Mouse (Mus musculus): ENCODE measurements at regions not wholly inside any gene's neighbourhood (a gene's known extent, or its start where the extent isn't known, plus 50 kb on each side); places are given as distances from the start of the nearest gene placed in this dataset.

DNA sequence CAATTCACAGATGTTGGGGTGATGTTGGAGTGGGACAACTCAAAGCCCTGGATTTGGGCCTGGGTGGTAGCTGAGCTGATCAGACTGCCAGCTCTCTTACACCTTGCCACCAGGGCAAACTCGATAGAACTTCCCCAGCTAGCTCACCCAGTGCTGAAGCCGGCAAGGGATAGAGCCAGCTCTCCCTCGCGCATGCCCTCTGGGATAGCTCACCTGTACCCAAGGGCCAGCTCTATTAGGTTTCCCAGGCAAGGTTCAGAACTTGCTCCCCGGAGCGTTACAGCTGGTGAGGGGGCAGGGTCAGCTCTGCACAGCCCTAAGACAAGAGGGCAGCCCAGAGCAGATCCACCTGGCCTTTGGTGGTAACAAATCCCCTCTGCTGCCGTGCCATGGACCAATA is 54.1 kb upstream of the 1700012A03Rik start:
- DNase-seq (ENCODE audit: extremely low spot score, low spot score), result no peak

DNA sequence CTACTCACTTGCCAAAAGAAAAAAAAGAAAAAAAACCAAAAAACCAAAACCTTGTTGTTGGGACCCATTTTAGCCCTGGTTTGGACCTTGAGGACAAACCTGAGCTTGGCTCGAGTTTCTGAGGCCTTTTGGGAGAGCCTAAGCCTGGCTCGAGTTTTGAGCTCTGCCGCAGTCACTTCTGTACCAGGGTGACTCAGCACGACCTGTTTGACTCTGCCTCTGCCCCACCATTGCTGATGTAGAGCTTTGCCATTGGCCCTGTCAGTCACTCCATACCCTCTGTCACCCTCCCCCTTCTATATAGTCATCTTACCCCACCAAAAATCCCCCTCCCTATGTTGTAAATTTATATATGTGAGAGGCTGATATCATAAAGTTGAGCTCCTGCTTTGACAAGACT is 54.8 kb upstream of the 1700012A03Rik start:
- DNase-seq (ENCODE audit: extremely low spot score, low spot score), result no peak

DNA sequence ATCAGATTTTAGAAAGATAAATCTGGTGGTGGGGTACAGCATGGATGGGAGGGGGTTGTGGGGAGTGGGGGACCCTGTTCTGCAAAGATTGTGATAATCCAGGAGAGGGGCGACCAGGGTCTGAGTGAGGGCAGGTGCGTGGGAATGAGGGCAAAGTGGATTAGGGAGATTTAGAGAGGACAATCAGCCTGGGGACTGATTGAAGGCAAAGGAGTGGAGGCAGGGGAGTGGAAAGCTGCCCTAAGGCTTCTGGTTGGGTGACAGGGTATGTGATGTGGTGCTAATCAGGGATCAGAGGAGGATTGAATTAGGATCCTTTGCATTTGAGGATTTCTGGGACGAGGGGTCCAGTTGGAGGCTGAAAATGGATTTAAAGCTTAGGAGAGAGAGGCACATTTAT is 64.3 kb upstream of the 1700012A03Rik start:
- no peak for DNase-seq (ENCODE audit: extremely low spot score, low spot score)

DNA sequence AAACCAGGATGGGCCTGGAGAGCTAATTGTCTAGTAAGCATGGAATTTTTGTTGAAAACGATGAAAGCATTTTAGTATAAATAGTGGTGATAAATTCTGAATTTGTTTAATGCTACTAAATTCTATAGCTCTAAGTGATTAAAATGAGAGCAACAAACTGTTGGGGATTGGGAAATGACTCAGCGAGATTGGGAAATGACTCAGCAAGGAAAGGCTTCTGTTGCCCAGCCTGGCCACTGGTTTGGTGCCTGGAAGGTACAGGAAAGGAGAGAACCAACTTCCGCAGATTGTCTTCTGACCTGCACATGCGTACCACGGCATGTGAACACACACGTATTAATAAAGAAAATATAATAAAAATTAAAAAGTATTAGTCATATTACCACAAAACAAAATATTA is 73.3 kb upstream of the 1700012A03Rik start:
- no peak for DNase-seq (ENCODE audit: extremely low spot score, low spot score)

DNA sequence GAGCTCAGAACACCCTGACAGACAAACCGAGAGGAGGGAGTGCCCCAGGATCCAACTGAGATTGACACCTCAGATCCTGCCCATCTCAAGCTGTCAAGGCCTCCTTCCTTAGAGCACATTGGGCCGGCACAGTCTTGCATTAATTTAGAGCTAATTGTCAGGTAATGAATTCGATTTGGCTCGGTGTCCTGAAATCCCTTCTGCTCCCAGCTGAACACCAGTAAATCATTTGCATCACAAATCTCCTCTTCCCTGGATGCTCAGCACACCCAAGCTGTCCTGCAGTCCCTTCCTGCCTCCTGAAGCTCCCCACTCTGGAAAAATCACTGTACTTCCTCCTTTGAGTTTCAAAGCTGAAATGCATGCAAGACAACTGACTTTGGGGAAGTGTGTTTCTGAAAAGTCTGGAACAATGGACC is 102.0 kb upstream of the 1700012A03Rik start:
- no peak for DNase-seq (ENCODE audit: extremely low spot score, low spot score)

DNA sequence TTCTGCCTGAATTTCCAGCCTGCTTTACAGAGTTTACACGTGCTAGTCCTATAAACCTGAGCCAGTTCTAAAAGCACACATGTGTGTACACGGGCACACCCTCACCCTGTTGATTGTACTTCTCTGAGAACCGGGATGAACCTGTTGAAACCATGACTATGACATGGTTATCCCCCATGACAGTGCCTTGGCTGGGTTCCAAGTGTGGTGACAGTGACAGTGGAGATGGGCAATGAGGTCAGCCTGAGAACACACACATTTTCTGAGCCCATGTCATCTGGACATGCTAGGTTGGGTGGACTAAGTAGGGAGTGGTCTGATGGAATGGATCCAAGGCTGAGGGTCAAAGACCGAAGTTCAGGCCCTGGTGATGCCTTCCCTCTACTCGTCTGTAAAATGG is 103.5 kb upstream of the 1700012A03Rik start:
- DNase-seq (ENCODE audit: extremely low spot score, low spot score), result no peak

DNA sequence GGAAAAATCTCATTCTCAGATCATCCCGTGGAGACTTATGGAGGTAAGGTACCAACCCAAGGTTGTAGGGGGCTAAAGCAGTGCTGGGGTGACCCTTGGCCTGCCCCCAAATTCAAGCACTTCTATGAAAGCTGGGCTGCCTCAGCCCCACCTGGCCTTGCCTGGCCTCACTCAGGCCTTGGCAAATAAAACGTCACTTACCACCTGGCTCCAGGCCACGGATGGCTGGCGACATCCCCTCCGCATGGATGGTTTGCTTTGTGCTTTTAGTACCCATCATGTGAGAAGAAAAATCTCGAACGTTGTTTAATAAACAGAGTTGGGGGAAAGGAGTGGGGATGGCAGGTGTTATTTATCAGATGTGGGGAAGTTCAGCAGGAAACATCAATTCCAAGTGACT is 104.7 kb upstream of the 1700012A03Rik start:
- DNase-seq (ENCODE audit: extremely low spot score, low spot score), result no peak

DNA sequence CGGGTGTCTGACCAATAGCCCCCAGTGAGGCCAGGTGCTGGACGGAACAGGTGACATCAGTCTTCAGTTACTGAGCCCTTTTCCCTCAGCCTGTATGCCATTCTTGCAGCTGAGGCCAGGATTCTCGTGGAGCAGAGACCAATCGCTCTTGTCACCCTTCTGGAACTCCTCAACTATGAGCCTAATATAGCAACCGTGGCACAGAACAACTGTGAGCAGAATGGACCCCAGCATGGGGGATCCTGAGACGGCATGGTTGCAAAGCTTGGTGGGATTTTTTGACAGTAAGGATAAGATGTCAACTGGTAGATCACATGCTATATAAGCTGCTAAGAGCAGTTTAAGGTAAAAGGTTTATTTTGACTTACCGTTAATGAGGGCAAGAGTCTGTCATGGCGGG is 105.5 kb upstream of the 1700012A03Rik start:
- no peak for DNase-seq (ENCODE audit: extremely low spot score, low spot score)

DNA sequence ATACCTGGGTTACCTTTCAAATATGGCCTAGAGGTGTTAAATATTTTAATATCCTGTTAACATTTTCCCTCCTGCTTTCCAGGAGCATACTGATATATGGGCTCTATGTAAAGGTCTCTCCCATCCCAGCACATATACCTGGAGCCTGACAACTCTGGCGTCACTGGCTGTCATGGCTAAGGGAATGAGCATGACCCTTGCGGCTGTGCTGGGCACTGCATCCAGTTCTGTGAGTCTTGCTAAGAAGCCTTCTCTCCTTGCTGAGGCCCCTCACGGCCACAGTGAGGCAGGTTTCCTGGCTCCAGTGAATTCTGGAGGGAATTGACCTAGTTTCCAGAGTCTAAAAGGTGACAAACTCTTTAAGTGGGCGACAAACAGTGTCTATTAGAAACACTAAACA is 107.3 kb upstream of the 1700012A03Rik start:
- DNase-seq (ENCODE audit: extremely low spot score, low spot score), result no peak

DNA sequence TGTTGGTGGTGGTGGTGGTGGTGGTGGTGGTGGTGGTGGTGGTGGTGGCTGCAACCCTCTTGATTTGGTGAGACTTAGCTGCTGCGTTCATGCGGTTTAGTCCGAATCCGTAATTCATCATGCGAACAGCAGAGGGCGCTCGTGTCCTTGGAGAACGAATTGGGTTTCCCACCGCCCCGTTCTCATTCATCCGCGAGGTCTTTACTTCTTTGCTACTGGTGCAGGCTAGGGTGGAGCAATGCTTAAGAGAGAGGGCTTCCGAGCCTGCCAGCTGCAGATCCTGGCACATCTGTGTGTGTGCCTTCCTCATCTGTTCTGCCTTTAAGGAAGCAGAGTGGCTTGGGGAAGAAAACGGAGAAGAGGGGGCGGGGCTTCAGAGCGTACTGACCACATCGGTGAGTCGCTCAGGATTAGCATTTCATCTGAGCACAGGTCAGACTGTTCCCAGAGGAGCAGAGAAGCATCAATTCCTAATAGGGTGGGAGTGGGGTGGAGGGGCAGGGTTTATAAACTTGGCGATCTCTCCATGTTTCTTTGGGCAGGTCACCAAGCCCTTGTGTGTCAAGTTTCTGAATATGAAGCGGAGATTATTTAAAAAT is 111.7 kb upstream of the 1700012A03Rik start:
- peak; percentile 91 for DNase-seq (ENCODE audit: extremely low spot score, low spot score)

DNA sequence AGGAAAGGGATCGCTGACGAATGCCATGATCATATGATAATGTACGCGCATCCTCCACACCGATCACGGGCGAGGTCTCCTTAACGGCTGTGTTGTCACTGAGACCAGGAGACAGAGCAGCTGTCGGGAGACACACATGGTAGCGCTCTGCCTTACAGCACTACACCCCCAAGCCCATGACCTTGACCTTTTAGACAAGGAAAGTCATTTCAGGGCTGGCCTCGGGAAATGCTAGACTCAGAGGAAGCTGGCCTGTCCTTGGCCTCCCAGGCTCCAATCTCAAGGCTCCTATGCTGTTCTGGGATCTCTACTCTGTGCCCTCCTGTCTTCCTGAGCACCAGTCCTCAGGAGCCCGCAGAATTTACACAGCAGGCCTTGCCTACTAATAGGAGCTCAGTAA is 112.9 kb upstream of the 1700012A03Rik start:
- DNase-seq (ENCODE audit: extremely low spot score, low spot score), result no peak

DNA sequence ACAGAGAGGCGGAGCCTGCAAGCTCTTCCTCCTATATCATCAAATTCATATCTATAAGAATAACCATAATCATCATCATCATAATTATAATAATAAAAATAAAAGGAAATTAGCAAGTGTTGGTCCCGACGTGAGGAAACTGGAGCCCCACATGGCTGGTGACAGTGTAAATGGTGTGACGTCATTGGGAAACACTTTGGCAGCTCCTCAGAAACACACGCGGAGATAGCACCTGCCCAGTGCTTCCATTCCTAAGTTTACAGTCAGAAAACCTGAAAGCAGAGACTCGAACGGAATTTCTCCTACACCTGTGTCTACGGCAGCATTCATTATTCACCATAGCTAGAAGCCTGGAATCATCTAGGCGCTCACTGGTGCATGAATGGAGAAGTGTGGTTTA is 115.2 kb upstream of the 1700012A03Rik start:
- no peak for DNase-seq (ENCODE audit: extremely low spot score, low spot score)

DNA sequence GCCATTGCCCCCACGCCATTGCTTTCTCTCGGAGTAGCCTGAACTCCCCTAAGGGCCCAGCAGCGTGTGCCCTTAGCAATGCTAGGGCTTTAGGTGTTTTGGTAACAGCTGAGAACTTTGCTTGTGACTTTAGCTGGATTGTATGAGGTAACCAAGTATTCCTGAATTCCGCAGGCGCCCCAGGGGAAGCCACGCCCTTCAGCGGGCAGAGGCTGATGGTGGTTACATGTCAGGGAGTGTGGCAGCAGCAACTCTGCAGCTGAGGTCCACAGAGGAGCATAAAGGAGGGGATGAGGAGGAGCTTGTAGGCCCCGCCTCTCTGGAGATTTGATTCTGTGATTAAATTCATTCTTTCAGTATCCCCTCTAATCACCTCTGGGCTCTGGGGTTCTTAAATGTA is 116.1 kb upstream of the 1700012A03Rik start:
- DNase-seq (ENCODE audit: extremely low spot score, low spot score), result no peak

DNA sequence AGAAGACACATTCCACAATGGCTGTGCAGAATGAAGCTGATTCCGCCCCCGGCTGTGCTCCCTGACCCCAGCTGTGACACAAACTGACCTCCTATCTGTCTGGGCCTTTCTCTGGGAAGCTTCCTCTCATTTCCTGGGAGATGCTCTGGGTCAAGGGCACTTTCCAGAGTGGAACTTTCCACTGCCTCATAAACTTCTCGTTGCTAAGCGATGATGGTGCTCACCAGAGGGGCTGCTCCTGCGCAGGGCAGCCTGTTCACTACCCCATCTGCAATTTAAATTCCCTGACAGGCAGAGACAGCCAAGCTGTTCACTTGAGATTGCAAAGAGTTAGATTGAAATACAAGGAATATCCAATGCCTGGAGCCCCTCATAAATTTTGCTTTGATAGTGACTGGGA is 116.7 kb upstream of the 1700012A03Rik start:
- peak; percentile 17 for DNase-seq (ENCODE audit: extremely low spot score, low spot score)

DNA sequence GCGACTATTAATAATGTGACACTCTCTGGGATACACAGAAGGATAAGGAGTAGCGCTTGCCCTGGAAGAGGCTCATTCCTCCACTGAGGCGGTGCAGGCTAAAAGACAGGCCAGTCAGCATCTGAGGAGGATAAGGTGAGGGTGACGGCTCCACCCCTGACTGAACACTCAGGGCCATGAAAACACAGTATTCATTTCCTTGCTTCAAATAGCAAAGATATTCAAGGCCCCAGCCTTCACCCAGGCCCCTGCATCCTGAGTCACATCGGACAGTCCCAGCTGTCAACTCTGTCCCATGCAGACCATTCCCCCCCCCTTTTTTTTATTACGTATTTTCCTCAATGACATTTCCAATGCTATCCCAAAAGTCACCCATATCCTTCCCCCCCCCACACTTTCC is 118.9 kb upstream of the 1700012A03Rik start:
- DNase-seq (ENCODE audit: extremely low spot score, low spot score), result no peak

DNA sequence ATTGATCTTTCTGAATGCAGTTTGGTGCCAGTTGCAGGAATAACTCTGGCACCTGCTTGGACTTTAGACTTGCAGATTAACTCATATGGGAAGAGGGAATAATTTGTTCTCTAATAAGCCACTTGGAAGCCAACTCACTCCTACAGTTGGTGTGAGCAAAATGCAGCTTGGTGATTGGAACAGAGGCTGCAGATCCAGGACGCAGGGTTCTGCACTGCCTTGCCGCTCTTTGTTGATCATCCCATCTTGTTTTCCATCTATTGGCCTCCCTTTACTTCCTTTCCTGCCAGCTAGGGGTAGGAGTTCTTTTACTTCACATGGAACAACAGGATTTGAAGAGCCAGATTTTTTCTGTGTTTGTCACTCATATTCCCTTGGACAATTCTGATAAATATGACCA is 120.9 kb upstream of the 1700012A03Rik start:
- DNase-seq (ENCODE audit: extremely low spot score, low spot score), result no peak

DNA sequence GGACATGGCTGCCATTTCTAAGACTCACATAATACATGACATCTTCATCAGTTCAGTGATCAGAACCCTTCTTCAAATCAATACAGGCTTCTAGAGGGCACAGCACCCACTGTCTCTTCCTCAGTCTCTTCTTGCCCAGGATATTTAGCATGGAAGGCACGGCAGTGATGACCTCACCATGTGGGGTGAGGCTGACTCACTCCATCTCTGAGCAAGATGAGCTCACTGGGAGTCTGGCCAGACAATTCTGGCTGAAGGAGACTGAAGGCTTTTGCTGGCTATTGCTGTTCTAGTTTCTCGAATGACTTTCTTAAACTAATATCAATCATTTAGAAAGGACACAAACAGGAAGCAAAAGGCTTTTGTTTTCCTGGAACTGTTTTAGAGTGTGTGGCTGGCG is 122.9 kb upstream of the 1700012A03Rik start:
- no peak for DNase-seq (ENCODE audit: extremely low spot score, low spot score)

DNA sequence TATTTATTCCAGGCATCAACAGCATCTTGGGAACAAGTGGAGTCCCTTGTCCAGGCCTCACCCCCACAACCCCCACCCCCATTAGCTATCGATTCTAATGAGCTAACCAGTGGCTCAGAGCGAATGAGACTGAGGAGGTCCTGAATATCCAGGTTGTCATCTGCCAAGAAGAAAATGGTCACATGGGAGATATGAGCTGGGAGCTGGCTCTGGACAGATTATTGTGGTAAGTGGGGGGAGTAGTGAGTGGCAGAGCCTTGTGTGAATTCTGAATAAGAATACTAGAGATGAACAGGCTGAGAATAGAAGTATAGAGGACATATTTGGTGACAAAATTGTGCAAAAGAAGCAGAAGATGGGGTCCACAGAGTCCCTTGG is 125.4 kb upstream of the 1700012A03Rik start:
- DNase-seq (ENCODE audit: extremely low spot score, low spot score), result no peak

DNA sequence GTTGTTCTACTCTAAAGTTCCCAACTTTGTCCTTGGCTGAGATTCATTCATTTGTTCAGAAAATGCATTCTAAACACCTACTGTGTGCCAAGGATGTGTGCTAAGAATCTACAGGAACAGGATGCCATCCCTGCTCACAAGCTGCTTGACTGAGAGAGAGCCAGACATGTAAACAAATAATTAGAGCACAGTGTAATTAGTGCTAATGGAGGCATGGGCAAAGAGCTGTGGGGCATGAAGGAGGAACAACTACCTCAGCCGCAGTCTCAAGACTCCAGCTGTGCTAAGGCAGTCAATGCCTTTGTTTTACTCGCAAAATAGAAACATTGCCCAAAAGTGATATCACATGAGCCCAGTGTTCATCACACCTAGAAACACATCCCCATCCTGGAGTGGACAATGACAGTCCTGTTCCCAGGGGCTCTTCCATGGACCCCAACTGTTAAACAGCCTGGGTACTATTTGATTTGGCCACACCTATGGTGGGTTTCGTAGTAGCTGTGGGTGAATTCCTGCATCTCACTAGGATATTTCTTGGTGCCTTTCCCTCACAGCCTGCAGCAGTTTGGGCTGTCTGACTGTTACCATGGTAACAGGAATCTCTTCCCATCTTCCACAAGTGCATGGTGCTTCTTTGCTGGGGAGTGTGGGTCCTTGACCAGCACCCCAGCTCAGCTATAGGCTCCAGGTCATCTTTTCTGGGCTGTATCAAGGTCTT is 125.9 kb upstream of the 1700012A03Rik start:
- DNase-seq (ENCODE audit: extremely low spot score, low spot score), result no peak

DNA sequence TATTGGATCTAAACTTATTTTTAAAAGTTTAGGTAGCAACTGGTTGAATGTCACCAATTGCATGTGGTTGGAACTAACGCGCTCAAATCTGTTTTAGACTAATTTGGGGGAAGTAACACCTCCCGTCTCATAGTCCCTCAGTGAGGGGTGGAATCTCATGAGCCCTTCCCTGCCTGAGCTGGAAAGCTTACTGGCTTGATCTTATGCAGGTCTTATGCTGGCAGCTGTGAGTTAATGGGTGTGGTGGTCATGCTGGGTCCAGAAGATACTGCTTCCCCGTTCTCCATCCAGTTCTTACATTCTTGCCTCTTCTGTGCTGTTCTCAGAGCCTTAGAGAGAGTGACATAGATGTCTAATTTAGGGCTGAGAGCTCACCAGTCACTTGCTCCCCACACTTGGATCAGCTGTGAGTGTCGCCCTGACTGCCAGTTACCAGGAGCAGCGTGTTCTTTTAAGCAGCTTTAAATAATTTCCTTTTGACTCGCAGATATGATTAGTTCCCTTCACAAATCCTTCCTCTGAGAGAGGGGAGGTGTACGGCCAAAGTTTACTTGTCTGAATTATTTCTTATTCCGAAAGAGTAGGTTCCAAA is 128.4 kb upstream of the 1700012A03Rik start:
- no peak for DNase-seq (ENCODE audit: extremely low spot score, low spot score)

DNA sequence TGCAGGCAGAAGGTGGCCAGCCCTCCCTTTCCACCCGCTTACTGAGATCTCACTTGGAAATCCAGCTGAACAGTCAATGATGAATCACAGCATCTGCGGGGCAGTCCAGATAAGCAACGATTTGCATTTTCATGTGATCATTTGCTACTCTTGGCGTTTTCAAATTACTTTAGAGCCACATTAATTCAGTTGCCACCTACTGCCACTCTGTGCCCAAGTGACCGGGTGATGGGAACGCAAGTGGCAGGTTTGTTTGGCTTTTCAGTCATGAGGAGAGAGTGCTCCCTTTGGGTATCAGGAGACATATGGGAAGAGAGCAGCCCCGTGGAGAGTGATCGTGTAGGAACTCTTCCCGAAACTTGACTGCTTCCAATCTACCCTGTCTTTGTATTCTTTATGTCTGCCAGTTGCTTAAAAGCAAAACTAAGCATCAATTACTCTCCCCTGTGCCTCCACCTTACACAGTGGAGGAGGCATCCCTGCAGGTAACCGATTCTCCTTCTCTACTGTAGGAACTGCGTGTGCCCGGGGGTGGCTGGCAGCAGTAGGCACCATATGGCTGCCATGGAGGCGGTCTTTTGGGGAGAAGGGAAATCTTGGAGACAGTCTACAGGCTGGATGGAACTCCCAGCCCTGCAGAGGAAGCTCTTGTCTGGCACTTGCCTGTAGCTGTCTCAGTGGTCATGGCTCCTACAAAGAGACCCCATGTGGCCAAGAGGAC is 132.5 kb upstream of the 1700012A03Rik start:
- no peak for DNase-seq (ENCODE audit: extremely low spot score, low spot score)

DNA sequence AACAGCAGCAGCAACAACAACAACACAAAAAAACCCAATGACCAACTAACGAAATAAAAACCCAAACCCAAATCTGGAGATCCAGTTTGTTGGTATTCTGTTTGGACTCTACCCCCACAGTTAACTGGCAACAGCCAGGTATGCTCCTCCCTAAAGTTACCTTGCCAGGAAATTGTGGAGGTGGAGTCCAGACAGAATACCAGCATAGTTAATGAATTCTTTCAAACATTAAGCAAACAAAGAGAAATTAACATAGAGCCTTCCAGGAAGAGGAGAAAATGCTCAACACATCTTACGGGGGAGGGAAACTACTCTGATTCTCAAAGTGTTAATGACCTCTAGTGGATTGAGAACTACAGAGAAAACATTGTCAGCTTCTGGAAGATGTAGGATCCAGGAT is 148.3 kb upstream of the 1700012A03Rik start:
- DNase-seq (ENCODE audit: extremely low spot score, low spot score), result no peak

Data from neural tube, embryonic 10.5 days (tissue).